Mouse (Mus musculus): ENCODE measurements around the gene Zbtb38.

DNA sequence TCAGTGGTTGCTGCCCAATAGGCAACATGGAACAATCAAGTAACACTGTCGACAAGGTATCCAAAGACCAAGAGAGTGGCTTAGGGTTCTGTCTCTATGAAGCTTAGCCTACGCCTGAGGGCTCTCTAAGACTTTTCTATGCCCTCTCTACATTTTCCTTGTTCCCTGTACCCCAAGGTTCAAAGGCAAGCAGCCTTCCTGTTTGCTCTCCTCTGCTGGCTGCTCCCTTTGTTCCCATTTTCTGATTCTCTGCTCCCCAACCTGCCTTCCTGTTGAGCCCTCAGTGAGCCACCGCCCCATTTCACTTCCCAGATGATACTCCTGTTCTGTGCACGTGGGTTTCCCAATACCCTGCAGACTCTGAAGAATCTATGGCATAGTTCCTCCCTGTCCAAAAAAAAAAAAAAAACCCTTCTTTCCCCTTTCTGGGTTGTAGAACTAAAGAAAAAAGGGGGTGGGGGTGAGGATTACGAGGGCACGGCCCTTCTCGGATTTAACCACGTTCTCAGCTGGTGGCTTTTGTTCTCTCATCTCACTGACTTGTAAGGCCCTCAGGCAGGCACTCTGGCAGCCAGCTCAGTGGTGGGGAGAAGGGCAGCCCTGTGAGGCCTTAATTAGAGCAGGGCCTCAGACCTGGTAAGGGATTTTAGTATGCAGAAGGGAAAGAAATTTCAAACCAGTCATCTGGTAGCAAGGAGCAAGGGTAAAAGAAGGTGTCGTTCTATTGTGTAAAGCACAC, 26.9 kb downstream of the Zbtb38 start:
- no peak for TF ChIP-seq CTCF (IDR thresholded peaks at IDR 0.05; ENCODE audit: low read depth)
- no peak for TF ChIP-seq EP300 (IDR thresholded peaks at IDR 0.05; ENCODE audit: low read depth)
